Mouse (Mus musculus) CD4-positive, CD25-positive, alpha-beta regulatory T cell (primary cell): ENCODE data around the gene Olfr584. TPM values are rescaled to one million over a fixed set of nuclear protein-coding genes. Genes with fewer than 3 reads are reported as not detected.

Experiments used
- polyA plus RNA-seq: library from polyadenylated mRNA; unstranded; fragments of 100-300 nt; shearing (Covaris generic); gene quantifications from one replicate; pipeline ENCODE4 v1.2.1, GENCODE M21; 2017

Olfr584 gene
- polyA plus RNA-seq, result not detected

GRCm38 (mm10) chr7:103081585-103081984 lies at the start of gene Olfr584:
TSS of gene Olfr584 (plus strand) at chr7:103081885.

GRCm38 (mm10) chr7:103037724-103038123 lies 44.0 kb upstream of the Olfr584 start, which contains the start of gene Olfr582:
TSS of gene Olfr582 (plus strand) at chr7:103038024.

GRCm38 (mm10) chr7:103051000-103051399 lies 30.7 kb upstream of the Olfr584 start, which contains the start of gene Olfr583:
TSS of gene Olfr583 (plus strand) at chr7:103051300.

DNA sequence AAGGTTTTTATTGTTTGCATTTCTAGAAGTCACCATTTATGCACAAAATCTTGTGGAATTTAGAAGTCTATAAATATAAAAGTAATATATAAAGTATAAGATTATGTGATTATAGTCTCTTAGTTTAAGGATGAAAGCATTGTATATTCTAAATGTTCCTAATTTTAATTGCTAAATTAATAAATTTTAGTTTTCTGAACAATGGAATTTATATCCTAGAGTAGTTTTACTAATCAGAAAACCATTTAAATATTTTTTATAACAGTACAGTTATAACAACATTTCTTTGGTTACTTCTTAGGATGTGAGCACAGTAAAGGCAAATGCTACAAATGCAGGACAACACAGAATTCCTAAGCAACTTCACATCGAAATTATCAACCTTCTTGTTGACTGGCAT lies 15.7 kb downstream of the Olfr584 start, which contains the start of gene Olfr585:
Olfr585 (plus strand) TSS at position 301 of the 400 bp plus-strand sequence.

GRCm38 (mm10) chr7:103125538-103125937 lies 43.9 kb downstream of the Olfr584 start, which contains the start of gene Olfr586:
TSS of gene Olfr586 (minus strand) at chr7:103125638.

Other genes starting within 250 kb of the Olfr584 start
- gene Olfr566, start 223.1 kb upstream of the Olfr584 start, polyA plus RNA-seq, result not detected
- 0.25 TPM for gene Olfr568, start 204.8 kb upstream of the Olfr584 start, polyA plus RNA-seq
- not detected for gene Olfr569, start 191.0 kb upstream of the Olfr584 start, polyA plus RNA-seq
- not detected for gene Olfr570, start 187.3 kb upstream of the Olfr584 start, polyA plus RNA-seq
- gene Olfr571, start 164.3 kb upstream of the Olfr584 start, polyA plus RNA-seq, result not detected
- not detected for gene Olfr572, start 157.5 kb upstream of the Olfr584 start, polyA plus RNA-seq
- not detected for gene Olfr573-ps1, start 139.3 kb upstream of the Olfr584 start, polyA plus RNA-seq
- gene Olfr574, start 133.4 kb upstream of the Olfr584 start, polyA plus RNA-seq, result not detected
- gene Olfr575, start 123.1 kb upstream of the Olfr584 start, polyA plus RNA-seq, result not detected
- not detected for gene Olfr576, start 119.2 kb upstream of the Olfr584 start, polyA plus RNA-seq
- gene Olfr577, start 105.9 kb upstream of the Olfr584 start, polyA plus RNA-seq, result not detected
- not detected for gene Olfr578, start 92.6 kb upstream of the Olfr584 start, polyA plus RNA-seq
- not detected for gene Olfr582, start 43.9 kb upstream of the Olfr584 start, polyA plus RNA-seq
- not detected for gene Olfr583, start 30.6 kb upstream of the Olfr584 start, polyA plus RNA-seq
- gene Olfr585, start 15.8 kb downstream of the Olfr584 start, polyA plus RNA-seq, result not detected
- not detected for gene Olfr586, start 43.8 kb downstream of the Olfr584 start, polyA plus RNA-seq
- gene Olfr588-ps1, start 59.0 kb downstream of the Olfr584 start, polyA plus RNA-seq, result not detected
- gene Olfr589, start 74.5 kb downstream of the Olfr584 start, polyA plus RNA-seq, result not detected
- not detected for gene Olfr591, start 96.5 kb downstream of the Olfr584 start, polyA plus RNA-seq
- gene Olfr592, start 102.9 kb downstream of the Olfr584 start, polyA plus RNA-seq, result not detected
- gene Olfr593, start 130.0 kb downstream of the Olfr584 start, polyA plus RNA-seq, result not detected
- gene Olfr594, start 135.1 kb downstream of the Olfr584 start, polyA plus RNA-seq, result not detected
- gene Usp17ld, start 170.6 kb downstream of the Olfr584 start, polyA plus RNA-seq, result not detected
- gene Olfr596, start 223.8 kb downstream of the Olfr584 start, polyA plus RNA-seq, result not detected
- gene Olfr597, start 234.4 kb downstream of the Olfr584 start, polyA plus RNA-seq, result 0.11 TPM
- not detected for gene Olfr598, start 241.7 kb downstream of the Olfr584 start, polyA plus RNA-seq